In genomic region chr11:110379661-110380309, GRCm38 (mm10) we compare ENCODE assay signal across 7 mouse cellular contexts. TPM values are rescaled to one million over a fixed set of nuclear protein-coding genes. Genes with fewer than 3 reads are reported as not detected.
DNase-seq lines count a peak whose midpoint lies in the region; ATAC-seq lines count a peak whose summit lies in the region.

No protein-coding gene starts in this region.

- peak overlapping the region; percentile 71 for H3K4me2 ChIP-seq in embryonic facial prominence, embryonic 11.5 days (ENCODE audit: low read depth, low read length)

- 0 out of 2 replicates have a peak, but pooled peaks cover 2% of the 10 kb centered on the region for H3K4me1 ChIP-seq in embryonic facial prominence, embryonic 11.5 days (ENCODE audit: control insufficient read depth, insufficient read depth, low read length)

- H3K4me3 ChIP-seq in embryonic facial prominence, embryonic 11.5 days (ENCODE audit: low read depth, low read length) = peak overlapping the region; percentile 26

- peak; percentile 83 for ATAC-seq in embryonic facial prominence, embryonic 11.5 days (replicated peaks; ENCODE audit: insufficient number of reproducible peaks, low FRiP score, low TSS enrichment, low read depth)

- H3K27ac ChIP-seq in embryonic facial prominence, embryonic 11.5 days (replicated peaks; ENCODE audit: low read depth, low read length) = 0 out of 2 replicates have a peak overlapping the region, but pooled peaks have one; percentile 44

- 11% methylated on average over 20 of the region's 20 CpGs for WGBS in embryonic facial prominence, embryonic 11.5 days

- H3K9me3 ChIP-seq in embryonic facial prominence, embryonic 11.5 days (replicated peaks; ENCODE audit: control insufficient read depth, low read length) = no peaks in the 10 kb centered on the region

- intact Hi-C loops in left cerebral cortex, postnatal 4 days (cut with DNase I) = no loop called here

- H3K9ac ChIP-seq in embryonic facial prominence, embryonic 11.5 days (replicated peaks; ENCODE audit: low read length) = peak overlapping the region; percentile 51

- peak; percentile 69 to 79 for DNase-seq in adrenal gland, postnatal 36 days
- DNase-seq in embryonic facial prominence, embryonic 11.5 days (ENCODE audit: low spot score) = peak; percentile 71
- peak; percentile 98 for DNase-seq in heart, adult 11 months
- peak; percentile 87 for DNase-seq in kidney, adult 18-20 months
- DNase-seq in left cerebral cortex, postnatal 4 days = peak; percentile 24
- DNase-seq in mesoderm, embryonic 11.5 days (ENCODE audit: low read depth, low spot score) = peak; percentile 53
- DNase-seq in skeletal muscle tissue, adult 2 months (ENCODE audit: low read depth, low spot score) = peak; percentile 87

- no peaks in the 10 kb centered on the region for H3K27me3 ChIP-seq in embryonic facial prominence, embryonic 11.5 days (ENCODE audit: control insufficient read depth, insufficient read depth, low read length)

- H3K36me3 ChIP-seq in embryonic facial prominence, embryonic 11.5 days (replicated peaks; ENCODE audit: control insufficient read depth, insufficient read depth, low read depth, low read length) = no peaks in the 10 kb centered on the region

RNA-seq across cellular contexts. Expression of gene Map2k6, which starts 19.1 kb away (rescaled TPM):
- total RNA-seq in adrenal gland, postnatal 36 days (2021) = 1 to 10 TPM; 2.0 to 6.4 TPM
- 54.0 and 54.3 TPM in 2 replicates for polyA plus RNA-seq in embryonic facial prominence, embryonic 11.5 days (2014; fragmentation: Nextera tagmentation; extraction: Ambion mirVana)
- total RNA-seq in left cerebral cortex, postnatal 4 days (2021) = 10 to 100 TPM; 33.0 to 35.7 TPM

RNA-seq across cellular contexts. Expression of gene Abca5, which starts 42.3 kb away (rescaled TPM):
- total RNA-seq in adrenal gland, postnatal 36 days (2021) = 10 to 100 TPM; 15.7 to 20.2 TPM
- polyA plus RNA-seq in embryonic facial prominence, embryonic 11.5 days (2014; fragmentation: Nextera tagmentation; extraction: Ambion mirVana) = 4.7 and 4.8 TPM in 2 replicates
- total RNA-seq in left cerebral cortex, postnatal 4 days (2021) = 10 to 100 TPM; 32.4 to 32.7 TPM

Comparison
In these comparisons a context has a peak if more than half of its experiments do, and no peak if none do; other contexts are left out.
1. Peak in every context shown above with its lines: DNase-seq, ATAC-seq, H3K4me3 ChIP-seq and H3K27ac ChIP-seq.
2. DNase-seq: peak in every context shown above with its lines; median percentile 98 in heart, adult 11 months; 87 in kidney, adult 18-20 months; 87 in skeletal muscle tissue, adult 2 months; 74 in adrenal gland, postnatal 36 days; 71 in embryonic facial prominence, embryonic 11.5 days; 53 in mesoderm, embryonic 11.5 days; 24 in left cerebral cortex, postnatal 4 days.
3. RNA of gene Map2k6, which starts 19.1 kb away (total RNA-seq): 33.0 to 35.7 TPM in left cerebral cortex, postnatal 4 days; 2.0 to 6.4 TPM in adrenal gland, postnatal 36 days; every median in the first group is over 4 times any median in the second.